In the genomic region with DNA sequence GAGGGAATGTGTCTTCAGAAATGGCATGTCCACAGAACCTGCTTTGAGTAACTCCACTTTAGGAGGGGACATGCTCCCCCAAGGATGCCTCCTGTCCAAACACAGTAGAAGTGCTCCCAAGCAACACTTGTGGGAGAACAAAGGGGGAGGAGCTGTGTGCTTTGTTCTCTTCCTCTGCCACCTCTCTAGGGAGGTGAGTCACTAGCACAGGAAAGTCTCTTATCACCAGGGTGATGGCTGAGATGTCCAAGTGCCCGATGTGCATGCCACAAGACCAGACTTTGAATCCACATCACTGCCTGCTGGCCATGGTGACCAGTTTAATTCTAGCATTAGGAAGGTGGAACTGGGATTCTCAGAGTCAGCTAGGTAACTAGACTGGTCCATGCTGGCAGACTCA, we compare ENCODE assay signal across 31 mouse cellular contexts.
"Had no signal": no experiment of that assay in that cellular context is flagged by ENCODE, and none has a peak within 500 bp of the region (broad histone marks: within the 10 kb centered on the region; RNA-seq: fewer than 3 reads in every experiment).

No protein-coding gene starts in this region.

- H3K4me3 ChIP-seq: limb, embryonic 10.5 days; limb, embryonic 12.5 days; limb, embryonic 13.5 days; limb, embryonic 15.5 days; liver, embryonic 12.5 days; liver, embryonic 13.5 days; liver, embryonic 15.5 days; lung, embryonic 15.5 days; megakaryocyte, embryonic 14.5 days; midbrain, embryonic 10.5 days; midbrain, embryonic 12.5 days; midbrain, embryonic 13.5 days; midbrain, embryonic 15.5 days; myocyte; neural tube, embryonic 12.5 days had no signal

- H3K9me3 ChIP-seq: limb, embryonic 10.5 days; limb, embryonic 15.5 days; liver, embryonic 12.5 days; liver, embryonic 13.5 days; liver, embryonic 15.5 days; lung, embryonic 15.5 days; midbrain, embryonic 15.5 days had no signal

- H3K9ac ChIP-seq: limb, embryonic 12.5 days; limb, embryonic 13.5 days; limb, embryonic 15.5 days; liver, embryonic 12.5 days; liver, embryonic 13.5 days; liver, embryonic 14.5 days; liver, embryonic 15.5 days; liver, postnatal 0 days; lung, embryonic 14.5 days; lung, embryonic 15.5 days; midbrain, embryonic 12.5 days; midbrain, embryonic 13.5 days; midbrain, embryonic 15.5 days; neural tube, embryonic 12.5 days had no signal

- H3K36me3 ChIP-seq: limb, embryonic 10.5 days; limb, embryonic 12.5 days; limb, embryonic 13.5 days; limb, embryonic 15.5 days; liver, embryonic 12.5 days; liver, embryonic 13.5 days; liver, embryonic 15.5 days; lung, embryonic 15.5 days; midbrain, embryonic 10.5 days; midbrain, embryonic 12.5 days; midbrain, embryonic 13.5 days; midbrain, embryonic 15.5 days; neural tube, embryonic 12.5 days had no signal

- DNase-seq: left cerebral cortex, postnatal 4 days; liver; liver, embryonic 13.5 days; liver, postnatal 0 days; lung, adult 18-20 months; lung, adult 2 months; lung, embryonic 14.5 days; lung, postnatal 10 days; lung, postnatal 14 days; lung, postnatal 36 days; lung, postnatal 4 days; midbrain, embryonic 14.5 days had no signal

- H3K27me3 ChIP-seq: limb, embryonic 12.5 days; limb, embryonic 13.5 days; limb, embryonic 15.5 days; liver, embryonic 13.5 days; liver, embryonic 15.5 days; lung, embryonic 15.5 days; midbrain, embryonic 13.5 days; midbrain, embryonic 15.5 days; neural tube, embryonic 12.5 days had no signal

- ATAC-seq: liver, embryonic 12.5 days; liver, postnatal 0 days; lung, postnatal 0 days; midbrain, embryonic 13.5 days; midbrain, embryonic 15.5 days had no signal

- H3K27ac ChIP-seq: limb, embryonic 12.5 days; limb, embryonic 13.5 days; limb, embryonic 15.5 days; liver, embryonic 12.5 days; liver, embryonic 13.5 days; liver, embryonic 14.5 days; liver, embryonic 15.5 days; lung, embryonic 15.5 days; macrophage; midbrain, embryonic 10.5 days; midbrain, embryonic 12.5 days; midbrain, embryonic 13.5 days; midbrain, embryonic 15.5 days; neural tube, embryonic 12.5 days had no signal

- H3K4me2 ChIP-seq: limb, embryonic 12.5 days; limb, embryonic 13.5 days; limb, embryonic 15.5 days; liver, embryonic 11.5 days; liver, embryonic 12.5 days; liver, embryonic 13.5 days; liver, embryonic 15.5 days; lung, embryonic 14.5 days; lung, embryonic 15.5 days; midbrain, embryonic 11.5 days; midbrain, embryonic 12.5 days; midbrain, embryonic 13.5 days; midbrain, embryonic 15.5 days; neural tube, embryonic 12.5 days had no signal

- H3K4me1 ChIP-seq: liver, embryonic 12.5 days; liver, embryonic 13.5 days; liver, embryonic 15.5 days; lung, embryonic 15.5 days; midbrain, embryonic 12.5 days; midbrain, embryonic 13.5 days; midbrain, embryonic 15.5 days; neural tube, embryonic 12.5 days had no signal
